Mouse (Mus musculus) E14TG2a.4 (cell line): ENCODE measurements at regions not wholly inside any gene's neighbourhood (a gene's known extent, or its start where the extent isn't known, plus 50 kb on each side); places are given as distances from the start of the nearest gene placed in this dataset.

Experiments
- CTCF ChIP-seq: conservative IDR thresholded peaks from 2 replicates; pipeline ENCODE4 v1.5.1; 2014; ENCODE audit warnings: low read length
- NANOG ChIP-seq: IDR thresholded peaks from 2 replicates; pipeline ENCODE4 v1.6.1; 2014; ENCODE audit warnings: borderline replicate concordance, low read length, mixed read lengths
- POU5F1 ChIP-seq: IDR thresholded peaks from 2 replicates; pipeline ENCODE4 v1.6.1; 2014; ENCODE audit warnings: low read length, borderline replicate concordance

GRCm38 (mm10) chr6:37622273-37622672, 92.3 kb downstream of the Akr1d1 start:
- TF ChIP-seq CTCF, result no peak
- TF ChIP-seq NANOG, result no peak
- TF ChIP-seq POU5F1, result no peak
